Mouse (Mus musculus) lung, embryonic 16.5 days (tissue): ENCODE results near the gene Eif2ak3. TPM values are rescaled to one million over a fixed set of nuclear protein-coding genes. Genes with fewer than 3 reads are reported as not detected.
A peak's percentile ranks its signal among the peaks of the same experiment; 100 is the strongest.

Source experiments
- ATAC-seq: fragments of 200-750 bp; cut with Nextera tagmentation; 2 replicates; pipeline ENCODE4 v1.8.0; 2017; ENCODE audit warnings: low read depth, mild to moderate bottlenecking, moderate library complexity
- H3K27ac ChIP-seq: fragments of 300-500 bp; sonication (generic); 2 replicates; pipeline ENCODE4 v1.5.1; 2014; ENCODE audit warnings: mild to moderate bottlenecking, control low read depth, low read length
- H3K27me3 ChIP-seq: fragments of 300-500 bp; sonication (generic); 2 replicates; pipeline ENCODE4 v1.6.1; 2014; ENCODE audit warnings: low read depth, low read length, mixed read lengths; ENCODE audit not compliant: control insufficient read depth, insufficient read depth
- H3K36me3 ChIP-seq: fragments of 300-500 bp; sonication (generic); 2 replicates; pipeline ENCODE4 v1.6.1; 2014; ENCODE audit warnings: low read length; ENCODE audit not compliant: control insufficient read depth, insufficient read depth
- H3K4me1 ChIP-seq: fragments of 300-500 bp; sonication (generic); replicated peaks from 2 replicates; pipeline ENCODE4 v1.6.1; 2014; ENCODE audit warnings: low read length, mixed read lengths; ENCODE audit not compliant: control insufficient read depth, insufficient read depth
- H3K4me2 ChIP-seq: fragments of 300-500 bp; sonication (generic); 2 replicates; pipeline ENCODE4 v1.6.1; 2014; ENCODE audit warnings: low read depth, low read length, control low read depth
- H3K4me3 ChIP-seq: fragments of 300-500 bp; sonication (generic); 2 replicates; pipeline ENCODE4 v1.5.1; 2014; ENCODE audit warnings: mild to moderate bottlenecking, low read length, control low read depth
- H3K9ac ChIP-seq: fragments of 300-500 bp; sonication (generic); 2 replicates; pipeline ENCODE4 v1.6.1; 2014; ENCODE audit warnings: low read length, control low read depth
- H3K9me3 ChIP-seq: fragments of 300-500 bp; sonication (generic); 2 replicates; pipeline ENCODE4 v1.6.1; 2016; ENCODE audit warnings: low read length; ENCODE audit not compliant: control insufficient read depth
- WGBS: fragments of 180-500 bp; shearing (Covaris S2); extraction: QIAGEN DNeasy Blood & Tissue Kit; methylation state at CpG from one replicate; pipeline ENCODE4 v1.1.7; 2014; 5-methylcytosine and 5-hydroxymethylcytosine counted together
- polyA plus RNA-seq: library from polyadenylated mRNA; unstranded; fragments of >200 nt; fragmentation: Nextera tagmentation; extraction: Ambion mirVana; gene quantifications from 2 replicates; pipeline ENCODE4 v1.2.1, GENCODE M21; 2015

The Eif2ak3 gene
- polyA plus RNA-seq, 1 experiment from 2014 or later = 9.5 TPM

- H3K4me3 ChIP-seq = no peak overlapping the region
- ATAC-seq = no peak
- no peak overlapping the region for H3K9ac ChIP-seq
- no peaks in the 10 kb centered on the region for H3K9me3 ChIP-seq
- H3K27me3 ChIP-seq = no peaks in the 10 kb centered on the region; the same call in 1 of the 2 replicates
- H3K4me2 ChIP-seq = no peak overlapping the region
- WGBS = 86% methylated on average over 7 of the region's 7 CpGs
- no peaks in the 10 kb centered on the region for H3K4me1 ChIP-seq
- peaks cover 2% of the 10 kb centered on the region; the same call in 1 of the 2 replicates for H3K36me3 ChIP-seq
- H3K27ac ChIP-seq = no peak overlapping the region
Measured at GRCm38 (mm10) chr6:70909572-70909971, 65.3 kb downstream of the Eif2ak3 start.

GRCm38 (mm10) chr6:70910285-70910684, 66.0 kb downstream of the Eif2ak3 start:
- H3K9me3 ChIP-seq = no peaks in the 10 kb centered on the region
- ATAC-seq = no peak
- H3K27me3 ChIP-seq = no peaks in the 10 kb centered on the region; the same call in 1 of the 2 replicates
- H3K27ac ChIP-seq = no peak overlapping the region
- H3K4me1 ChIP-seq = no peaks in the 10 kb centered on the region
- WGBS = 57% methylated on average over 4 of the region's 4 CpGs
- peaks cover 2% of the 10 kb centered on the region; the same call in 1 of the 2 replicates for H3K36me3 ChIP-seq
- no peak overlapping the region for H3K9ac ChIP-seq
- H3K4me2 ChIP-seq = no peak overlapping the region
- no peak overlapping the region for H3K4me3 ChIP-seq

DNA sequence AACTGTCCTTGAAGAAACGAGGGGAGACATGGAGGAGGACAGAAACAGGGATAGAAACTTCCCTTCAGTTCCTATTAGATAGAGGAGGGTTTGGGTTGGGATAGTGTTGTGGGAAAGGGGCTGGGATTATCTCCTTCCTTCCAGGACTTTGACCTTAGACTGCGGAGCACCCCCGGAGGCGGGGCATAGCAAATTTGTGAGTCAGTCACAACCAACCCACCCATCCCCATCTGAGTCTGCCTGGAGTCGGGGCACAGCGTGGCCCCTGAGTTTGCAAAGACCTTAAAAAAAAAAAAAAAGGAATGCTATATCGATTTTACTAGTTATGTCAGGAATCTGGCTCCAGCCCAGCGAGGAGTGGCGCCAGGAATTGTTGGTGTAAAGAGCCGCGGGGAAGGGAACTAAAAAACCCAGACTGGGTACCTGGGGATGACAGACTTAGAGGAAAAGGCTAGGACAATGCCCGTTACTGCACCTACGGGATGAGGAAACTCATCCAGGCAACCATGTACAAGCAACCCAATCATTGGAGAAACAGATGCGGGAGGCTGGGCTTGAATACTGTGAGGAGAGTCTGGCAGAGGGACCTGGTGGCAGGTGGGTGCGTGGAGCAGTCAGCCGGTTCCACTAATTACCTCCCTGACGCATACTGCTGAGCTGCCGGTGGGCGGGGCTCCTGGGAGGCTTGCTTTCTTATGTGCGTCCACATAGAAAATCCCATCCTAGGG, 67.5 kb downstream of the Eif2ak3 start:
- Histone ChIP-seq H3K27me3 (no peaks in the 10 kb centered on the region; the same call in 1 of the 2 replicates), H3K27ac (no peak overlapping the region), H3K4me2 (peak overlapping the region; percentile 28), H3K9ac (no peak overlapping the region), H3K4me3 (no peak overlapping the region), H3K4me1 (no peaks in the 10 kb centered on the region), H3K36me3 (no peaks in the 10 kb centered on the region), H3K9me3 (no peaks in the 10 kb centered on the region)
- ATAC-seq = no peak
- WGBS = 10% methylated on average over 20 of the region's 20 CpGs

DNA sequence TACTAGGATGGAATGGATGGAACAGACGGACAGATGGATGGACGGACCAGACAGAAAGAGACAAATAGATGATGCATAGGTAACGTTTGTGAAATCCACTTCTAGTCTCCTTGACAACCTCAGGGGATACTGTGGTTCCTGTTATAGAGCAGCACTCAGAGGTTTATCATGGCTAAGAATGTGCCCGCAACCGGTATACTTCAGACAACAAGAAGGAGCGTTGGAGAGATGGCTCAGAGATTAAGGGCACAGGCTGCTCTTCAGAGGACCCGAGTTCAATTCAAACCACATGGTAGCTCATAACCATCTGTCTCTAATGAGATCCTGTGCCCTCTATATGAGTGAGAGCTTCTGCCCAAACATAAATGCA, 68.1 kb downstream of the Eif2ak3 start:
- Histone ChIP-seq H3K36me3 (no peaks in the 10 kb centered on the region), H3K4me2 (no peak overlapping the region), H3K9me3 (no peaks in the 10 kb centered on the region), H3K27ac (no peak overlapping the region), H3K4me1 (no peaks in the 10 kb centered on the region), H3K4me3 (no peak overlapping the region), H3K9ac (no peak overlapping the region), H3K27me3 (no peaks in the 10 kb centered on the region; the same call in 1 of the 2 replicates)
- 51% methylated on average over 7 of the region's 7 CpGs for WGBS
- no peak for ATAC-seq

- Histone ChIP-seq H3K27ac (no peak within 1 kb of the TSS), H3K27me3 (no peaks in the 10 kb centered on the region), H3K9me3 (no peaks in the 10 kb centered on the region), H3K36me3 (no peaks in the 10 kb centered on the region), H3K4me2 (no peak within 1 kb of the TSS), H3K4me1 (no peaks in the 10 kb centered on the region), H3K4me3 (no peak within 1 kb of the TSS), H3K9ac (no peak within 1 kb of the TSS)
- 79% methylated on average over 3 of the region's 3 CpGs for WGBS
- ATAC-seq = no peak
Measured at GRCm38 (mm10) chr6:70918827-70919226, 74.5 kb downstream of the Eif2ak3 start, which contains the start of gene Tex37. Gene Tex37, minus strand, starts transcription at chr6:70918927.

- ATAC-seq = peak; percentile 17; the same call in 1 of the 2 replicates
- Histone ChIP-seq H3K9me3 (no peaks in the 10 kb centered on the region), H3K4me3 (no peak overlapping the region)
Measured at GRCm38 (mm10) chr6:70921274-70922074, 77.2 kb downstream of the Eif2ak3 start.

GRCm38 (mm10) chr6:70931801-70932200, 87.5 kb downstream of the Eif2ak3 start:
- H3K27me3 ChIP-seq = no peaks in the 10 kb centered on the region
- no peak overlapping the region for H3K9ac ChIP-seq
- no peak overlapping the region for H3K27ac ChIP-seq
- H3K9me3 ChIP-seq = no peaks in the 10 kb centered on the region
- WGBS = 73% methylated on average over 2 of the region's 2 CpGs
- ATAC-seq = no peak
- no peaks in the 10 kb centered on the region for H3K4me1 ChIP-seq
- H3K36me3 ChIP-seq = no peaks in the 10 kb centered on the region
- no peak overlapping the region for H3K4me2 ChIP-seq
- no peak overlapping the region for H3K4me3 ChIP-seq

More at GRCm38 (mm10) chr6:70921274-70922074, 77.2 kb downstream of the Eif2ak3 start:
- Histone ChIP-seq H3K4me1 (no peaks in the 10 kb centered on the region), H3K27ac (no peak overlapping the region), H3K9ac (no peak overlapping the region), H3K27me3 (no peaks in the 10 kb centered on the region), H3K36me3 (no peaks in the 10 kb centered on the region), H3K4me2 (peak overlapping the region; percentile 49)
- 7% methylated on average over 22 of the region's 22 CpGs for WGBS

DNA sequence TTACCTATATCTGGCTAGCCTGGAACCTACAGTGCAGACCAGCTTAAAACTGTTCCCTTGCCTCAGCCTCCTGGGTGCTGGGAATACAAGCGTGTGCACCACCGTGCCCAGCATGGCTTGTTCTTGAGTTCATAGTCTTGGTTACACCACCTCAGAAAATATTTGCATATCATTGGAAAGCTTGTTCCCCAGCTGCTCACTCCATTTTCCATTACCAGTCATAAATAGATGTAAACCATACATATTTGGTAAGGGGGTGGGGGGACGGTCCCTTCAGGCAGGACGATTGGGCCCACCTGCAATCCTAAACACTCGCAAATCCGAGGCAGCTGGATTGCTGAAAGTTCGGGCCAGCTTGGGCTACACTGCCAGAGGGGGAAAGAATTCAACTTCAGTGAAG, 109.0 kb downstream of the Eif2ak3 start:
- no peak for ATAC-seq
- Histone ChIP-seq H3K27me3 (peaks cover 48% of the 10 kb centered on the region), H3K4me2 (no peak overlapping the region), H3K9ac (no peak overlapping the region), H3K27ac (no peak overlapping the region), H3K4me1 (peaks cover 7% of the 10 kb centered on the region), H3K9me3 (no peaks in the 10 kb centered on the region), H3K36me3 (no peaks in the 10 kb centered on the region), H3K4me3 (no peak overlapping the region)
- WGBS = 73% methylated on average over 7 of the region's 7 CpGs

GRCm38 (mm10) chr6:70954040-70954439, 109.7 kb downstream of the Eif2ak3 start:
- 9% methylated on average over 6 of the region's 6 CpGs for WGBS

More at GRCm38 (mm10) chr6:70954040-70954439, 109.7 kb downstream of the Eif2ak3 start:
- Histone ChIP-seq H3K9ac (no peak overlapping the region), H3K4me2 (no peak overlapping the region), H3K9me3 (no peaks in the 10 kb centered on the region), H3K4me3 (no peak overlapping the region), H3K4me1 (peaks cover 7% of the 10 kb centered on the region), H3K27ac (no peak overlapping the region), H3K27me3 (peaks cover 55% of the 10 kb centered on the region), H3K36me3 (no peaks in the 10 kb centered on the region)
- no peak for ATAC-seq
